Mouse (Mus musculus): ENCODE measurements at regions not wholly inside any gene's neighbourhood (a gene's known extent, or its start where the extent isn't known, plus 50 kb on each side); places are given as distances from the start of the nearest gene placed in this dataset.
"Not testable (repeated sequence)": the region's sequence is repeated elsewhere in the genome, so short reads cannot be mapped to it uniquely, and the experiment has no call there.

- no peak for DNase-seq
These were observed 100.0 kb downstream of the Wdr20rt start for GRCm38 (mm10) chr12:65325347-65325746.

- no peak for DNase-seq
These were observed 103.2 kb downstream of the Wdr20rt start for GRCm38 (mm10) chr12:65328532-65328931.

GRCm38 (mm10) chr12:65329678-65330077 is 104.4 kb downstream of the Wdr20rt start:
- DNase-seq, result no peak

- no peak for DNase-seq
These were observed 114.7 kb downstream of the Wdr20rt start for GRCm38 (mm10) chr12:65340009-65340408.

GRCm38 (mm10) chr12:65347251-65347650 is 121.9 kb downstream of the Wdr20rt start:
- DNase-seq, result no peak

GRCm38 (mm10) chr12:65349535-65349934 is 124.2 kb downstream of the Wdr20rt start:
- DNase-seq, result no peak

- DNase-seq, result no peak
These were observed 138.9 kb downstream of the Wdr20rt start for GRCm38 (mm10) chr12:65364179-65364578.

- no peak for DNase-seq
These were observed 142.0 kb downstream of the Wdr20rt start for GRCm38 (mm10) chr12:65367334-65367733.

GRCm38 (mm10) chr12:65367866-65368419 is 142.6 kb downstream of the Wdr20rt start:
- no peak for DNase-seq

GRCm38 (mm10) chr12:65371650-65372049 is 146.3 kb downstream of the Wdr20rt start:
- DNase-seq, result no peak

GRCm38 (mm10) chr12:65379321-65379720 is 154.0 kb downstream of the Wdr20rt start:
- no peak for DNase-seq

GRCm38 (mm10) chr12:65382118-65382791 is 156.9 kb downstream of the Wdr20rt start:
- DNase-seq, result no peak

- not testable (repeated sequence) for DNase-seq
These were observed 157.5 kb downstream of the Wdr20rt start for GRCm38 (mm10) chr12:65382796-65383195.

GRCm38 (mm10) chr12:65386005-65386645 is 160.8 kb downstream of the Wdr20rt start:
- DNase-seq, result no peak

GRCm38 (mm10) chr12:65387042-65387441 is 161.7 kb downstream of the Wdr20rt start:
- no peak for DNase-seq

GRCm38 (mm10) chr12:65389512-65389911 is 164.2 kb downstream of the Wdr20rt start:
- no peak for DNase-seq

- DNase-seq, result peak; percentile 15 to 32
These were observed 165.0 kb downstream of the Wdr20rt start for GRCm38 (mm10) chr12:65390330-65390729.

- DNase-seq, result peak; percentile 19 to 48
These were observed 176.6 kb downstream of the Wdr20rt start for GRCm38 (mm10) chr12:65401728-65402419.

- no peak for DNase-seq
These were observed 177.8 kb downstream of the Wdr20rt start for GRCm38 (mm10) chr12:65403124-65403523.

GRCm38 (mm10) chr12:65413034-65413700 is 187.8 kb downstream of the Wdr20rt start:
- DNase-seq, result no peak

GRCm38 (mm10) chr12:65414393-65414792 is 189.1 kb downstream of the Wdr20rt start:
- DNase-seq, result no peak

- DNase-seq, result no peak
These were observed 191.6 kb downstream of the Wdr20rt start for GRCm38 (mm10) chr12:65416909-65417308.

GRCm38 (mm10) chr12:65420127-65420526 is 194.8 kb downstream of the Wdr20rt start:
- no peak for DNase-seq

All from layer of hippocampus, postnatal 36 days (tissue).